Comparison of ENCODE assay signal across 26 mouse cellular contexts in genomic region chr4:48660144-48660543, GRCm38 (mm10). TPM values are rescaled to one million over a fixed set of nuclear protein-coding genes. Genes with fewer than 3 reads are reported as not detected.
DNase-seq lines count a peak whose midpoint lies in the region; ATAC-seq and TF ChIP-seq lines count a peak whose summit lies in the region.
"Had no signal": no experiment of that assay in that cellular context is flagged by ENCODE, and none has a peak within 500 bp of the region (broad histone marks: within the 10 kb centered on the region; RNA-seq: fewer than 3 reads in every experiment).

No protein-coding gene starts in this region.

- no peak overlapping the region for H3ac ChIP-seq in myocyte (ENCODE audit: control insufficient read depth, insufficient read length)

- no peak for TF ChIP-seq POLR2A in embryonic fibroblast, embryonic 13.5 days (IDR thresholded peaks at IDR 0.05; ENCODE audit: low read depth, low read length)
- no peak for TF ChIP-seq POLR2A in myocyte (IDR thresholded peaks at IDR 0.05; ENCODE audit: insufficient read length, low read depth)

- H3K4me2 ChIP-seq in embryonic facial prominence, embryonic 13.5 days, result no peak overlapping the region
- no peak overlapping the region for H3K4me2 ChIP-seq in hindbrain, postnatal 0 days (ENCODE audit: low read depth, low read length)
- H3K4me2 ChIP-seq in hindbrain, embryonic 14.5 days (replicated peaks), result no peak overlapping the region
- H3K4me2 ChIP-seq in myocyte (ENCODE audit: low read depth), result peak overlapping the region; percentile 28
- H3K4me2 ChIP-seq: embryonic facial prominence, embryonic 15.5 days; forebrain, embryonic 12.5 days; heart, embryonic 11.5 days; hindbrain, embryonic 12.5 days had no signal

- no peak for DNase-seq in embryonic facial prominence, embryonic 10.5 days (ENCODE audit: low spot score)
- no peak for DNase-seq in hindbrain, postnatal 0 days (ENCODE audit: low spot score)
- no peak for DNase-seq in hindbrain, embryonic 14.5 days (ENCODE audit: low spot score)
- DNase-seq in Muller cell, postnatal 12 days (ENCODE audit: inconsistent ontology term), result no peak
- DNase-seq in layer of hippocampus, adult 8-10 months (ENCODE audit: low spot score in 2 of 2), result no peak
- DNase-seq: adrenal gland, postnatal 10 days; adrenal gland, postnatal 36 days; cerebellum, adult 18-20 months; cerebellum, adult 9-10 months; embryo, embryonic 11 days; gastrocnemius, postnatal 14 days; heart, adult 2 months had no signal

- no peak overlapping the region for H3K4me3 ChIP-seq in embryonic facial prominence, embryonic 13.5 days
- no peak overlapping the region for H3K4me3 ChIP-seq in embryonic facial prominence, embryonic 10.5 days
- H3K4me3 ChIP-seq in hindbrain, postnatal 0 days (ENCODE audit: low read length), result no peak overlapping the region
- no peak overlapping the region for H3K4me3 ChIP-seq in hindbrain, embryonic 14.5 days (replicated peaks; ENCODE audit: low read length)
- H3K4me3 ChIP-seq in embryonic fibroblast, embryonic 13.5 days (ENCODE audit: insufficient read depth, low read length), result no peak overlapping the region
- no peak overlapping the region for H3K4me3 ChIP-seq in myocyte
- H3K4me3 ChIP-seq: embryonic facial prominence, embryonic 15.5 days; erythroblast, embryonic 14.5 days; forebrain, embryonic 12.5 days; gastrocnemius, adult 2 months; heart, adult 2 months; hindbrain, embryonic 12.5 days had no signal

- H3K4me1 ChIP-seq in embryonic facial prominence, embryonic 13.5 days, result no peaks in the 10 kb centered on the region
- H3K4me1 ChIP-seq in embryonic facial prominence, embryonic 10.5 days, result no peaks in the 10 kb centered on the region
- H3K4me1 ChIP-seq in hindbrain, postnatal 0 days (ENCODE audit: insufficient read depth, low read length), result no peaks in the 10 kb centered on the region
- H3K4me1 ChIP-seq in hindbrain, embryonic 14.5 days (replicated peaks; ENCODE audit: control insufficient read depth, insufficient read depth, low read length), result no peaks in the 10 kb centered on the region
- peaks cover 7% of the 10 kb centered on the region for H3K4me1 ChIP-seq in embryonic fibroblast, embryonic 13.5 days (ENCODE audit: control insufficient read depth, insufficient read depth, low read length)
- H3K4me1 ChIP-seq: forebrain, embryonic 12.5 days; hindbrain, embryonic 12.5 days had no signal

- no peak overlapping the region for H3K9ac ChIP-seq in embryonic facial prominence, embryonic 13.5 days
- H3K9ac ChIP-seq in hindbrain, postnatal 0 days (replicated peaks; ENCODE audit: low read length), result no peak overlapping the region
- H3K9ac ChIP-seq in hindbrain, embryonic 14.5 days, result no peak overlapping the region
- H3K9ac ChIP-seq: embryonic facial prominence, embryonic 15.5 days; forebrain, embryonic 12.5 days; forebrain, postnatal 0 days; hindbrain, embryonic 12.5 days had no signal

- 88% methylated on average over 4 of the region's 4 CpGs for WGBS in embryonic facial prominence, embryonic 13.5 days
- WGBS in embryonic facial prominence, embryonic 10.5 days, result 93% methylated on average over 4 of the region's 4 CpGs
- 85% methylated on average over 4 of the region's 4 CpGs for WGBS in hindbrain, postnatal 0 days
- 94% methylated on average over 4 of the region's 4 CpGs for WGBS in hindbrain, embryonic 14.5 days

- TF ChIP-seq CTCF in hindbrain, postnatal 0 days (IDR thresholded peaks at IDR 0.05; ENCODE audit: low read depth), result no peak
- TF ChIP-seq CTCF in embryonic fibroblast, embryonic 13.5 days (IDR thresholded peaks at IDR 0.05; ENCODE audit: borderline replicate concordance, insufficient read depth, low read length), result no peak

- peaks cover 69% of the 10 kb centered on the region for H3K36me3 ChIP-seq in embryonic facial prominence, embryonic 13.5 days
- H3K36me3 ChIP-seq in embryonic facial prominence, embryonic 10.5 days (replicated peaks), result peaks cover 95% of the 10 kb centered on the region
- H3K36me3 ChIP-seq in hindbrain, postnatal 0 days (ENCODE audit: insufficient read depth, low read length), result peaks cover 17% of the 10 kb centered on the region
- peaks cover 80% of the 10 kb centered on the region for H3K36me3 ChIP-seq in hindbrain, embryonic 14.5 days (replicated peaks; ENCODE audit: control insufficient read depth, insufficient read depth)
- H3K36me3 ChIP-seq in myocyte (ENCODE audit: control insufficient read depth, insufficient read depth), result no peaks in the 10 kb centered on the region

- no peaks in the 10 kb centered on the region for H3K27me3 ChIP-seq in embryonic facial prominence, embryonic 13.5 days
- H3K27me3 ChIP-seq in embryonic facial prominence, embryonic 10.5 days (replicated peaks; ENCODE audit: low read depth, poor library complexity, severe bottlenecking), result no peaks in the 10 kb centered on the region
- no peaks in the 10 kb centered on the region for H3K27me3 ChIP-seq in hindbrain, postnatal 0 days (ENCODE audit: insufficient read depth, low read length)
- no peaks in the 10 kb centered on the region for H3K27me3 ChIP-seq in hindbrain, embryonic 14.5 days (ENCODE audit: control insufficient read depth, insufficient read depth, low read length)
- no peaks in the 10 kb centered on the region for H3K27me3 ChIP-seq in myocyte (ENCODE audit: control insufficient read depth, insufficient read depth, insufficient read length)
- H3K27me3 ChIP-seq: embryonic facial prominence, embryonic 15.5 days; forebrain, embryonic 12.5 days; hindbrain, embryonic 12.5 days; Patski had no signal

- no peaks in the 10 kb centered on the region for H3K9me3 ChIP-seq in embryonic facial prominence, embryonic 13.5 days
- no peaks in the 10 kb centered on the region for H3K9me3 ChIP-seq in embryonic facial prominence, embryonic 10.5 days
- H3K9me3 ChIP-seq in hindbrain, postnatal 0 days (ENCODE audit: low read length), result no peaks in the 10 kb centered on the region
- no peaks in the 10 kb centered on the region for H3K9me3 ChIP-seq in hindbrain, embryonic 14.5 days (ENCODE audit: control insufficient read depth, low read length)
- H3K9me3 ChIP-seq: embryonic facial prominence, embryonic 15.5 days; forebrain, embryonic 12.5 days; hindbrain, embryonic 12.5 days had no signal

- peaks cover 15% of the 10 kb centered on the region for H3K79me2 ChIP-seq in myocyte (ENCODE audit: control insufficient read depth, insufficient read depth)

- ATAC-seq in embryonic facial prominence, embryonic 13.5 days (ENCODE audit: insufficient number of reproducible peaks, insufficient read depth, low FRiP score, low TSS enrichment, low read depth), result no peak
- ATAC-seq in hindbrain, postnatal 0 days, result no peak
- ATAC-seq in hindbrain, embryonic 14.5 days (ENCODE audit: low FRiP score), result no peak
- ATAC-seq: inflammation-experienced regulatory T-cells, adult 6 months; intestine, embryonic 16.5 days; Patski had no signal

- H3K27ac ChIP-seq in embryonic facial prominence, embryonic 13.5 days, result peak overlapping the region; percentile 5; the same call in 1 of the 2 replicates
- H3K27ac ChIP-seq in embryonic facial prominence, embryonic 10.5 days (replicated peaks), result no peak overlapping the region
- 0 out of 2 replicates have a peak overlapping the region, but pooled peaks have one; percentile 22 for H3K27ac ChIP-seq in hindbrain, postnatal 0 days
- no peak overlapping the region for H3K27ac ChIP-seq in hindbrain, embryonic 14.5 days
- H3K27ac ChIP-seq in embryonic fibroblast, embryonic 13.5 days (ENCODE audit: insufficient read depth, low read length), result peak overlapping the region; percentile 93
- H3K27ac ChIP-seq: forebrain, embryonic 12.5 days; gastrocnemius, adult 2 months; heart, adult 2 months; hindbrain, embryonic 12.5 days had no signal

TF ChIP-seq in myocyte, 11 proteins besides CTCF, POLR2A, EP300 and RAD21:
- TF ChIP-seq E2F4 (IDR thresholded peaks at IDR 0.05; ENCODE audit: insufficient read depth), result no peak
- TF ChIP-seq MYOG (IDR thresholded peaks at IDR 0.05; ENCODE audit: control insufficient read depth in 1 of 3, insufficient read depth in 1 of 3, insufficient read length in 2 of 3, low read depth in 2 of 3), result no peak
- no peak for TF ChIP-seq REST (IDR thresholded peaks at IDR 0.05; ENCODE audit: insufficient read depth, insufficient read length)
- no peak for TF ChIP-seq TCF12 (IDR thresholded peaks at IDR 0.05; ENCODE audit: insufficient read depth, poor library complexity, severe bottlenecking)
- no peak for TF ChIP-seq POLR2AphosphoS2 (IDR thresholded peaks at IDR 0.05; ENCODE audit: insufficient read length, low read depth)

RNA-seq across cellular contexts. Expression of gene Cavin4, which starts 3.2 kb away (rescaled TPM):
- polyA plus RNA-seq in embryonic facial prominence, embryonic 13.5 days (2015; fragmentation: Nextera tagmentation; extraction: Ambion mirVana), result 1.0 and 1.2 TPM in 2 replicates
- 1.8 TPM in 2 replicates for polyA plus RNA-seq in embryonic facial prominence, embryonic 10.5 days (2016; fragmentation: Nextera tagmentation; extraction: Ambion mirVana)
- 0.42 and 0.54 TPM in 2 replicates for total RNA-seq in hindbrain, postnatal 0 days (2014; rRNA removed)
- polyA plus RNA-seq in hindbrain, postnatal 0 days (2015; fragmentation: Nextera tagmentation; extraction: Ambion mirVana), result 0.95 and 1.4 TPM in 2 replicates
- polyA plus RNA-seq in hindbrain, embryonic 14.5 days (2014; fragmentation: Nextera tagmentation; extraction: Ambion mirVana), result 1.2 and 1.7 TPM in 2 replicates
- 7.7 and 13.4 TPM in 2 replicates for polyA plus RNA-seq in embryonic fibroblast, embryonic 13.5 days (2011; ENCODE audit: insufficient read length, low read depth, missing spikeins)
- 119 TPM for polyA plus RNA-seq in myocyte (2012; fragmentation: generic; extraction: Trizol)
- 1 to 10 TPM; 1.5 to 3.4 (median 2.3) TPM for total RNA-seq in layer of hippocampus, adult 8-10 months (2022)
- total RNA-seq: hematopoietic stem cell, adult 5-6 weeks had no signal
- polyA plus RNA-seq: erythroblast, embryonic 14.5 days; inflammation-experienced regulatory T-cells, adult 6 months had no signal

Comparison
In these comparisons a context has a peak if more than half of its experiments do, and no peak if none do; other contexts are left out.
1. H3K27ac ChIP-seq: peak in embryonic facial prominence, embryonic 13.5 days (single experiment), hindbrain, postnatal 0 days (single experiment) and embryonic fibroblast, embryonic 13.5 days (single experiment); none in embryonic facial prominence, embryonic 10.5 days (single experiment) and hindbrain, embryonic 14.5 days (single experiment).